Mouse (Mus musculus) layer of hippocampus, postnatal 14 days (tissue): ENCODE results near the gene Glmp. TPM values are rescaled to one million over a fixed set of nuclear protein-coding genes. Genes with fewer than 3 reads are reported as not detected.
"Not testable (repeated sequence)": the region's sequence is repeated elsewhere in the genome, so short reads cannot be mapped to it uniquely, and the experiment has no call there.

ENCODE experiments used
- DNase-seq, 2 experiments: peaks; one replicate each; pipeline ENCODE4 v3.0.0; 2021 to 2022; ENCODE audit warnings: low spot score in 2 of 2, mixed read lengths in 1 of 2
- total RNA-seq, 2 experiments: library from RNA; stranded (reverse); gene quantifications; 2 replicates each; pipeline ENCODE4 v1.2.3; 2021

The Glmp gene
- total RNA-seq, 2 experiments from 2014 or later: 86.2 to 90.2 TPM

- DNase-seq: no peak
Observed at GRCm38 (mm10) chr3:88335436-88336053, 10.7 kb downstream of the Glmp start.

- DNase-seq: peak; percentile 96 to 97
Observed at GRCm38 (mm10) chr3:88336058-88337013, 11.5 kb downstream of the Glmp start, which contains the start of the genes Tmem79 and Smg5. TSS of gene Tmem79 (minus strand) at chr3:88336148. TSS of gene Smg5 (plus strand) at chr3:88336260.

- no peak for DNase-seq
Observed at GRCm38 (mm10) chr3:88337367-88338020, 12.7 kb downstream of the Glmp start.

GRCm38 (mm10) chr3:88338316-88338715 is 13.5 kb downstream of the Glmp start:
- no peak for DNase-seq

GRCm38 (mm10) chr3:88339006-88339405 is 14.2 kb downstream of the Glmp start:
- no peak for DNase-seq

- DNase-seq: no peak
Observed at GRCm38 (mm10) chr3:88350732-88351131, 25.9 kb downstream of the Glmp start.

GRCm38 (mm10) chr3:88352907-88353306 is 28.1 kb downstream of the Glmp start:
- DNase-seq: no peak

GRCm38 (mm10) chr3:88354396-88355165 is 29.8 kb downstream of the Glmp start:
- no peak for DNase-seq

GRCm38 (mm10) chr3:88359584-88359983 is 34.8 kb downstream of the Glmp start:
- DNase-seq: no peak

- DNase-seq: no peak
Observed at GRCm38 (mm10) chr3:88359989-88360388, 35.2 kb downstream of the Glmp start.

- DNase-seq: no peak
Observed at GRCm38 (mm10) chr3:88361096-88361495, 36.3 kb downstream of the Glmp start.

- DNase-seq: peak; percentile 28 to 60
Observed at GRCm38 (mm10) chr3:88361612-88362313, 36.9 kb downstream of the Glmp start.

- DNase-seq: peak in 1 of 2 experiments; percentile 58
Observed at GRCm38 (mm10) chr3:88363700-88364099, 38.9 kb downstream of the Glmp start.

GRCm38 (mm10) chr3:88364337-88364736 is 39.5 kb downstream of the Glmp start, which contains the start of gene Paqr6:
TSS of gene Paqr6 (plus strand) at chr3:88364584.
- peak; percentile 36 to 42 for DNase-seq

GRCm38 (mm10) chr3:88365705-88366361 is 41.0 kb downstream of the Glmp start:
- no peak for DNase-seq

- peak in 1 of 2 experiments; percentile 43 for DNase-seq
Observed at GRCm38 (mm10) chr3:88366830-88367428, 42.1 kb downstream of the Glmp start.

GRCm38 (mm10) chr3:88367517-88367916 is 42.7 kb downstream of the Glmp start:
- not testable (repeated sequence) for DNase-seq

GRCm38 (mm10) chr3:88368511-88368910 is 43.7 kb downstream of the Glmp start:
- DNase-seq: not testable (repeated sequence)

- DNase-seq: not testable (repeated sequence)
Observed at GRCm38 (mm10) chr3:88372643-88373042, 47.8 kb downstream of the Glmp start, which contains the start of gene Bglap3. TSS of gene Bglap3 (minus strand) at chr3:88372743.
